Mouse (Mus musculus) neural tube, embryonic 15.5 days (tissue): ENCODE results near the gene Slc38a1. TPM values are rescaled to one million over a fixed set of nuclear protein-coding genes. Genes with fewer than 3 reads are reported as not detected.

ENCODE experiments used
- ATAC-seq: fragments of 200-750 bp; cut with Nextera tagmentation; 2 replicates; pipeline ENCODE4 v1.8.0; 2017; ENCODE audit warnings: mild to moderate bottlenecking, moderate TSS enrichment, moderate library complexity; ENCODE audit not compliant: low FRiP score
- H3K27ac ChIP-seq: fragments of 300-500 bp; sonication (generic); replicated peaks from 2 replicates; pipeline ENCODE4 v1.5.1; 2015; ENCODE audit warnings: mild to moderate bottlenecking, inconsistent platforms
- H3K27me3 ChIP-seq: fragments of 300-500 bp; sonication (generic); replicated peaks from 2 replicates; pipeline ENCODE4 v1.6.1; 2015; ENCODE audit warnings: inconsistent platforms
- H3K36me3 ChIP-seq: fragments of 300-500 bp; sonication (generic); 2 replicates; pipeline ENCODE4 v1.6.1; 2015; ENCODE audit warnings: inconsistent platforms
- H3K4me1 ChIP-seq: fragments of 300-500 bp; sonication (generic); 2 replicates; pipeline ENCODE4 v1.6.1; 2015; ENCODE audit warnings: inconsistent platforms
- H3K4me2 ChIP-seq: fragments of 300-500 bp; sonication (generic); 2 replicates; pipeline ENCODE4 v1.6.1; 2015; ENCODE audit warnings: inconsistent platforms, mild to moderate bottlenecking, moderate library complexity
- H3K4me3 ChIP-seq: fragments of 300-500 bp; sonication (generic); replicated peaks from 2 replicates; pipeline ENCODE4 v1.5.1; 2015; ENCODE audit warnings: mild to moderate bottlenecking, inconsistent platforms
- H3K9ac ChIP-seq: fragments of 300-500 bp; sonication (generic); replicated peaks from 2 replicates; pipeline ENCODE4 v1.6.1; 2015; ENCODE audit warnings: mild to moderate bottlenecking, inconsistent platforms
- H3K9me3 ChIP-seq: fragments of 300-500 bp; sonication (generic); replicated peaks from 2 replicates; pipeline ENCODE4 v1.6.1; 2016; ENCODE audit warnings: inconsistent platforms
- WGBS: fragments of 180-500 bp; shearing (Covaris S2); methylation state at CpG from one replicate; pipeline ENCODE4 v1.1.7; 2015; ENCODE audit warnings: mixed read lengths; 5-methylcytosine and 5-hydroxymethylcytosine counted together
- polyA plus RNA-seq: library from polyadenylated mRNA; unstranded; fragments of >200 nt; fragmentation: Nextera tagmentation; extraction: Ambion mirVana; gene quantifications from 2 replicates; pipeline ENCODE4 v1.2.1, GENCODE M21; 2015

Gene Slc38a1
- polyA plus RNA-seq, 1 experiment from 2014 or later = 134 TPM

- WGBS = 71% methylated on average over 16 of the region's 16 CpGs
- peaks cover 23% of the 10 kb centered on the region for H3K36me3 ChIP-seq
- no peak overlapping the region for H3K9ac ChIP-seq
- peaks cover 30% of the 10 kb centered on the region for H3K4me1 ChIP-seq
- no peak overlapping the region for H3K4me2 ChIP-seq
- ATAC-seq = no peak
- H3K9me3 ChIP-seq = no peaks in the 10 kb centered on the region
- no peak overlapping the region; the same call in 1 of the 2 replicates for H3K27ac ChIP-seq
- H3K27me3 ChIP-seq = no peaks in the 10 kb centered on the region
- no peak overlapping the region for H3K4me3 ChIP-seq
Measured at GRCm38 (mm10) chr15:96602043-96602442, 40.7 kb downstream of the Slc38a1 start.

DNA sequence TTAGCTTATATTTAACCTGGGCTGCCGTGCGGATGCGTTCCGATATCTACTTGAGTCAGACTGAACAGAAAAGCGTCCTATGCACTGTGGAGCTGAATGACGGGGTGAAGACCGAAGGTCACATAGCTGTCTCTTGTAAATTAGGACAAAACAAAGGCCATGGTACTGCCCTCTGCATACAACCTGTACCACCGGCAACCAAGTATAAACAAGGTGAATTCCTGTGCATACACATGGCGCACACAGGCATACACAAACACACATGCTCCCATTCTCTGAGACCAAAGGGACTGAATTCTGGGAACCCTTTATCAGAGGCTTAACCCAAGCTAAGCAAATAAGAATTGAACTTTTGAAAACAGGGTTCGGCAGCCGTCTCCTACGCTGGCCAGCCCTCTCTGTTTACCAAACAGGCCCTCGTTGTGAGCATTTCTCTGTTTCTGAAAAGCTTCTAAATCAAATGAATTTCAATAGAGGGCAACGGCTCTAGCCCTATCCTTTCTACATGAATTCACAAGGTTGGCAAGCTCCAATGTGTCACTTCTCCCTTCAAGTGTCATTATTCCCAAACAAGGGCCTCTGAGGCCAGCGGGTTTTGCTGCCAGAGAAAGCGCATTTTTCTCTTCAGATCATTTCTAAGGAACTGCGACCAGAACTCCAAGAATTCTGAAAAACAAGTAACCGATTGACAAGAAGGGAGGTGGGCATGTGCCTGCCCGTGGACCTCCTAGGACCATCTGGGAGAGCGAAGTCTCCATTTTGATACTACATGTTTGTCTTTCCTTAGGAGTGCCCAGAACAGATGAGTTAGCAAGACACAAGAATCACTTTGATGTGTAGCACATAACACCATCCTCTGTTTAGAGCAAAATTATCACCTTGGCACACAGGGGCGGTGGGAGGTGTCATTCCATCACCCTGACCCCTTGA, 42.6 kb downstream of the Slc38a1 start:
- H3K9ac ChIP-seq = no peak overlapping the region
- no peaks in the 10 kb centered on the region for H3K9me3 ChIP-seq
- 68% methylated on average over 21 of the region's 21 CpGs for WGBS
- peak; percentile 62; the same call in 1 of the 2 replicates for ATAC-seq
- peaks cover 15% of the 10 kb centered on the region; the same call in 1 of the 2 replicates for H3K36me3 ChIP-seq
- H3K4me1 ChIP-seq = peaks cover 27% of the 10 kb centered on the region
- H3K4me3 ChIP-seq = no peak overlapping the region
- no peak overlapping the region; the same call in 1 of the 2 replicates for H3K27ac ChIP-seq
- H3K27me3 ChIP-seq = no peaks in the 10 kb centered on the region
- H3K4me2 ChIP-seq = no peak overlapping the region

DNA sequence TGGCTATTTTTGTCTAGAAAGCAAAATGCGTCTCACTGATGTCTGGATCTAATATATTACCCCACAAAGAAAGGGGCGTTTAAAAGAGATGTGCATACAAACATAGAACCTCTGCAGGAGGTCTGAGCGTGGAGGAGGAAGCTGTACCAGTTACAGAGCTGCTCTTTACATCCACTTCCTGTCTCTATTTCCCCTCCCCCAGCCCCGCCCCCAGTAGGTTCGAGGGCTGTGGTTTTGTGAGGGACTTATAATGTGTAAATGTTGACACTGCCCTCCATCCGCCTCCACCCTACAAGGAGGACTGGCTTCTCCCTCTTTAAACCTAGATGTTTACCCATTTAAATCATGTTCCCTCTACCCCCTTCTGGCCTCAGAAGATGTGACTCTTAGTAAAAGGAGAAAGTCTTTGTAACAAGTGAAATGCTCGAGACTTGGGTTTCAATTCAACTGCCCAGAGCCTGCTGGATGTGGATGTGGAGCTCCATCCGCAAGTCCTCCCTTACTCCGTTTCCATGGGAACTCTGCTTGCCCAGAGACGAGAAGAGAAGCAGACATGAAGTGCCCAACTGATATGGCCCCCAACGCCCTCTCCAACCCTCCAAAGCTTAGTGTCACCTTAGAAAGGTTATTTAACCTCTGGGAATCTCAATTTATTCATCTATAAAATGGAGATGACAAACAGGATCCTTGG, 43.7 kb downstream of the Slc38a1 start:
- Histone ChIP-seq H3K4me1 (peaks cover 22% of the 10 kb centered on the region), H3K27me3 (no peaks in the 10 kb centered on the region), H3K9ac (no peak overlapping the region), H3K9me3 (no peaks in the 10 kb centered on the region), H3K4me3 (no peak overlapping the region), H3K36me3 (peaks cover 15% of the 10 kb centered on the region; the same call in 1 of the 2 replicates), H3K27ac (no peak overlapping the region), H3K4me2 (no peak overlapping the region)
- ATAC-seq = no peak
- 61% methylated on average over 11 of the region's 11 CpGs for WGBS

DNA sequence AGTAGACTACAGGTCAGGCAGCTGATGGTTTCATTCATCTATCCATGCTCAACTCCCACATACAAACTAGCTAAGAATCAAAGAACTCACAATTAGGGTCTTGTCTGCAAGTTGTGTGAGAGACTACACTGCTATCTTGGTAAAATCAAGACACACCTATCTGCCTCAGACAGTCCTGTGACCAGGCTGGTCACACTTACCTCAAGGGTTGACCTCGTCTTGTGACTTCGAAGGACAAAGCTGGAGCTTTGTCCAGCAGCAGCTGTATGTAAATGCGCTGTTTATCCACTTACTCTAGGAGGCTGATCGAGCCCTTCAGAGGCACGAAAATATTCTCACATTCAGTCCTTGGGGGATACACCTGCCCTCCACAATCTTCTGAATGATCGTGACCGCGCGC, 45.6 kb downstream of the Slc38a1 start:
- Histone ChIP-seq H3K27me3 (no peaks in the 10 kb centered on the region), H3K4me2 (no peak overlapping the region), H3K9ac (no peak overlapping the region), H3K27ac (no peak overlapping the region), H3K4me1 (peaks cover 34% of the 10 kb centered on the region), H3K36me3 (peaks cover 15% of the 10 kb centered on the region; the same call in 1 of the 2 replicates), H3K4me3 (no peak overlapping the region), H3K9me3 (no peaks in the 10 kb centered on the region)
- no peak for ATAC-seq
- WGBS = 83% methylated on average over 9 of the region's 9 CpGs

DNA sequence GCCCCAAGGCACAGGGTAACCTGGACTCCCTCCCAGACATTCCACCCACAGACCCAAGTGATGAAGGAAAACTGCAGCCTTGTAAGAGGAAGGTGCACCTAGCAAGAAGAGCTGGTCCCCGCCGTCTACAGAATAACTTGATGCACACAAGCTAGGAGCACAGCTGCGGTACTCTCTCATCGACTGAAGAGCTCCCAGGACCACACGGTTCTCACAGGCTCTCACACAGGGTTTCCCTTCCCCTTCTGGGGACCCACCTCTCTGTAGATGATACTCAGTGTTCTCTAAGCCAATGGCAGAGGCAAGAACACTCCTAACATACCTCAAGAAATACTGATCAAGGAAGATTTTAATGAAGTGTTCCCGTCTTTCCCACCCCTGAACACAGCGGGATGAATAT, 48.4 kb downstream of the Slc38a1 start:
- no peaks in the 10 kb centered on the region for H3K9me3 ChIP-seq
- H3K4me1 ChIP-seq = peaks cover 28% of the 10 kb centered on the region
- no peak overlapping the region for H3K4me2 ChIP-seq
- peaks cover 18% of the 10 kb centered on the region for H3K36me3 ChIP-seq
- 94% methylated on average over 7 of the region's 7 CpGs for WGBS
- no peak overlapping the region for H3K4me3 ChIP-seq
- ATAC-seq = no peak
- no peak overlapping the region for H3K27ac ChIP-seq
- H3K9ac ChIP-seq = no peak overlapping the region
- H3K27me3 ChIP-seq = no peaks in the 10 kb centered on the region

DNA sequence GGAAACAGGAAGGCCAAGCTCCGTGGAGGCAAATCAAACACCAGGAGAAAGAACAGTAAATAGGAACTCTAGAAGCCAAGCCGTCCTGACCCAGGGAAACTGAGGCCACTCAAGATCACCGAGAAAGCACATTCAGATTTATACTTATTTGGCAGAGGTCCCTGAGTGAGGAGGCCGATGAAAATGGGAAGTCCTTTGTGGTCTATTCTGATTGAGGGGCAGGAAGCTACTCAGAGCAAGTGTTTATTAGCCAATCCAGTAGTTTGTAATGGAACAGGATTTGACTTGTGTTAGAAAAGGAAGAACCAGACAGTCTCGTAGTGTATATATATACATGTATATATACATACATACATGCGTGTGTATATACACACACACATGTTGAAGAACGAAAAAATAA, 48.8 kb downstream of the Slc38a1 start:
- no peak overlapping the region for H3K4me2 ChIP-seq
- no peaks in the 10 kb centered on the region for H3K27me3 ChIP-seq
- H3K4me3 ChIP-seq = no peak overlapping the region
- peaks cover 19% of the 10 kb centered on the region for H3K36me3 ChIP-seq
- no peak overlapping the region for H3K9ac ChIP-seq
- peak overlapping the region; percentile 56; the same call in 1 of the 2 replicates for H3K27ac ChIP-seq
- H3K4me1 ChIP-seq = peaks cover 25% of the 10 kb centered on the region
- 76% methylated on average over 7 of the region's 7 CpGs for WGBS
- no peaks in the 10 kb centered on the region for H3K9me3 ChIP-seq
- ATAC-seq = no peak

- WGBS = 50% methylated on average over 6 of the region's 6 CpGs
- H3K27me3 ChIP-seq = no peaks in the 10 kb centered on the region
- no peak overlapping the region for H3K4me3 ChIP-seq
- H3K27ac ChIP-seq = peak overlapping the region; percentile 56
- peaks cover 21% of the 10 kb centered on the region for H3K4me1 ChIP-seq
- H3K36me3 ChIP-seq = peaks cover 23% of the 10 kb centered on the region
- no peaks in the 10 kb centered on the region for H3K9me3 ChIP-seq
- no peak for ATAC-seq
- H3K4me2 ChIP-seq = no peak overlapping the region
- H3K9ac ChIP-seq = no peak overlapping the region
Measured at GRCm38 (mm10) chr15:96593457-96593856, 49.3 kb downstream of the Slc38a1 start.

GRCm38 (mm10) chr15:96592976-96593375, 49.7 kb downstream of the Slc38a1 start:
- no peak for ATAC-seq
- peaks cover 16% of the 10 kb centered on the region for H3K4me1 ChIP-seq
- H3K4me2 ChIP-seq = no peak overlapping the region
- 68% methylated on average over 13 of the region's 13 CpGs for WGBS
- peak overlapping the region; percentile 56 for H3K27ac ChIP-seq
- H3K9ac ChIP-seq = no peak overlapping the region
- H3K4me3 ChIP-seq = no peak overlapping the region
- H3K36me3 ChIP-seq = peaks cover 25% of the 10 kb centered on the region
- H3K27me3 ChIP-seq = no peaks in the 10 kb centered on the region
- no peaks in the 10 kb centered on the region for H3K9me3 ChIP-seq

- H3K9ac ChIP-seq = no peak overlapping the region
- peaks cover 16% of the 10 kb centered on the region for H3K4me1 ChIP-seq
- H3K36me3 ChIP-seq = peaks cover 31% of the 10 kb centered on the region
- 76% methylated on average over 10 of the region's 10 CpGs for WGBS
- no peak overlapping the region for H3K4me2 ChIP-seq
- H3K9me3 ChIP-seq = no peaks in the 10 kb centered on the region
- no peak for ATAC-seq
- no peak overlapping the region for H3K4me3 ChIP-seq
- no peak overlapping the region for H3K27ac ChIP-seq
- no peaks in the 10 kb centered on the region for H3K27me3 ChIP-seq
Measured at GRCm38 (mm10) chr15:96591876-96592417, 50.8 kb downstream of the Slc38a1 start.

DNA sequence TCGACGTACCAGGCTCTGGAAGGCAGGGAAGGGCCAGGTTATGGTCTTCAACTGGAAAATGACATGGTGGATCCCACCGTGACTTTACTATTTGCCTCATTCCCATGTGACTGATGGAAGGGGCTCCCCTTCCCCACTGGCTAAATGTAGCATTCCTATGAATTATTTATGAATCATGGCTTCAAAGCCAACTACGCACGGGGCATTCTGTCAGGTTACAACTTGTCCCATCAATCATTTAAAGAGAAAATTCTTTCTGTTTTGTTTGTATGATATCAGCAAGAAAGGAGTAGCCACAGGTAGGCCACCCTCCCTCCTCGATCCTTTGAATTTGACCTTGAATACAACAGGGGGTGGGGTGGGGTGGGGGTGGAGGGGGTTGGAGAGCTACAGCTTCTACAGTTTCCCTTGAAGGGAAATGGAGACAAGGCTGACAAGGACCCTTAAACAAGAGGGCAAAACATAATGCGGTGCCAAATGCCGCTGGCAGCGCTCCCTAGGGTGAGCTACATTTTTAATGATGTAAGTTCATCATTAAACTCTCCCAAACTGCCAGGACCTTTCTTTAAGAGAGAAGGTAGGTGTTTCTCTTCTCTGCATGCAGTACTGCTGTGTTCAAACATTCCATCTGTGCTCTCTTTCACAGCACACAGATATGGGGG, 53.6 kb downstream of the Slc38a1 start:
- H3K27me3 ChIP-seq = no peaks in the 10 kb centered on the region
- no peak overlapping the region for H3K4me3 ChIP-seq
- H3K4me1 ChIP-seq = peaks cover 12% of the 10 kb centered on the region
- H3K36me3 ChIP-seq = peaks cover 57% of the 10 kb centered on the region
- H3K9ac ChIP-seq = no peak overlapping the region
- no peak overlapping the region for H3K27ac ChIP-seq
- WGBS = 67% methylated on average over 9 of the region's 9 CpGs
- ATAC-seq = no peak
- no peak overlapping the region for H3K4me2 ChIP-seq
- no peaks in the 10 kb centered on the region for H3K9me3 ChIP-seq

GRCm38 (mm10) chr15:96587998-96588397, 54.7 kb downstream of the Slc38a1 start:
- WGBS = 91% methylated on average over 8 of the region's 8 CpGs
- no peak overlapping the region for H3K4me2 ChIP-seq

More at GRCm38 (mm10) chr15:96587998-96588397, 54.7 kb downstream of the Slc38a1 start:
- Histone ChIP-seq H3K4me1 (peaks cover 3% of the 10 kb centered on the region), H3K9ac (no peak overlapping the region), H3K27ac (no peak overlapping the region), H3K27me3 (no peaks in the 10 kb centered on the region), H3K9me3 (no peaks in the 10 kb centered on the region), H3K4me3 (no peak overlapping the region), H3K36me3 (peaks cover 67% of the 10 kb centered on the region)
- no peak for ATAC-seq
